Mouse (Mus musculus) forebrain, postnatal 0 days (tissue): ENCODE results near the gene Wdfy1. TPM values are rescaled to one million over a fixed set of nuclear protein-coding genes. Genes with fewer than 3 reads are reported as not detected.

Experiments used
- ATAC-seq: fragments of 200-750 bp; cut with Nextera tagmentation; 2 replicates; pipeline ENCODE4 v1.8.0; 2017; ENCODE audit warnings: mild to moderate bottlenecking, moderate library complexity
- DNase-seq: peaks from one replicate; pipeline ENCODE4 v3.0.0-alpha.2; 2015
- H3K27ac ChIP-seq: fragments of 300-500 bp; sonication (generic); 2 replicates; pipeline ENCODE4 v1.5.1; 2014; ENCODE audit warnings: low read depth, mild to moderate bottlenecking, antibody characterized with exemption, low read length, moderate library complexity, mixed read lengths
- H3K27me3 ChIP-seq: fragments of 300-500 bp; sonication (generic); 2 replicates; pipeline ENCODE4 v1.6.1; 2014; ENCODE audit warnings: mild to moderate bottlenecking, low read length, mixed read lengths; ENCODE audit not compliant: insufficient read depth
- H3K36me3 ChIP-seq: fragments of 300-500 bp; sonication (generic); 2 replicates; pipeline ENCODE4 v1.6.1; 2014; ENCODE audit warnings: mild to moderate bottlenecking, moderate library complexity; ENCODE audit not compliant: insufficient read depth
- H3K4me1 ChIP-seq: fragments of 300-500 bp; sonication (generic); 2 replicates; pipeline ENCODE4 v1.6.1; 2014; ENCODE audit warnings: antibody characterized with exemption; ENCODE audit not compliant: insufficient read depth
- H3K4me2 ChIP-seq: fragments of 300-500 bp; sonication (generic); 2 replicates; pipeline ENCODE4 v1.6.1; 2014; ENCODE audit warnings: low read depth, mild to moderate bottlenecking, moderate library complexity
- H3K4me3 ChIP-seq: fragments of 300-500 bp; sonication (generic); 2 replicates; pipeline ENCODE4 v1.5.1; 2014; ENCODE audit warnings: low read depth, low read length, mixed read lengths
- H3K9ac ChIP-seq: fragments of 300-500 bp; sonication (generic); 2 replicates; pipeline ENCODE4 v1.6.1; 2014; ENCODE audit warnings: mild to moderate bottlenecking
- H3K9me3 ChIP-seq: fragments of 300-500 bp; sonication (generic); 2 replicates; pipeline ENCODE4 v1.6.1; 2016; ENCODE audit warnings: low read length
- CTCF ChIP-seq: sonication (generic); IDR thresholded peaks from 2 replicates; pipeline ENCODE4 v1.5.1; 2016; ENCODE audit warnings: antibody characterized with exemption, control low read depth, low read depth
- WGBS: fragments of 180-500 bp; shearing (Covaris S2); extraction: QIAGEN DNeasy Blood & Tissue Kit; methylation state at CpG from one replicate; pipeline ENCODE4 v1.1.7; 2014; 5-methylcytosine and 5-hydroxymethylcytosine counted together
- polyA plus RNA-seq: library from polyadenylated mRNA; unstranded; fragments of >200 nt; fragmentation: Nextera tagmentation; extraction: Ambion mirVana; gene quantifications from 2 replicates; pipeline ENCODE4 v1.2.1, GENCODE M21; 2015
- total RNA-seq: library from RNA; depleted of rRNA; stranded (reverse); fragments of >200 nt; gene quantifications from 2 replicates; pipeline ENCODE4 v1.2.3, GENCODE M21; 2014

Gene Wdfy1
- total and polyA plus RNA-seq, 2 experiments from 2014 or later = 72.8 to 90.1 TPM

DNA sequence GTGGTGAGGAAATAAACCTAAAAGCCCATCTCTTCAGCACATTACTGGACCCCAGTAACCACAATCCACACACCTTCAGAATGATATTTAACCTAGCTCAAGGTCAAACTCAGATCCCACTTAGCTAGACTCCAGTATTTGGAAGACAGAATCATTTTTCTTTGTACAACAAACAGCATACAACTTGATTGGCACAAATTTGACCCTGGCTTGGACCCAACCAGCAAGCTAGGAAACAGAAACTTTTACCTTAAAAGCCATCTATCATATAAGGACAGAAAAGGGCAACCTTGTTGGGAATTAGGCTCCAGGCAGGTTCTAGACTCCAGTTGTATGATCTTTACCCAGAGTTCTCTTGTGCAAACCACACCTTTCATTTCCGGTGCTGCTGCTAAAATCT is 32.6 kb downstream of the Wdfy1 start:
- Histone ChIP-seq H3K9ac (no peak overlapping the region), H3K27ac (no peak overlapping the region), H3K36me3 (peaks cover 8% of the 10 kb centered on the region; the same call in 1 of the 2 replicates), H3K9me3 (no peaks in the 10 kb centered on the region), H3K27me3 (no peaks in the 10 kb centered on the region), H3K4me2 (no peak overlapping the region), H3K4me1 (no peaks in the 10 kb centered on the region), H3K4me3 (no peak overlapping the region)
- TF ChIP-seq CTCF = no peak
- WGBS = 91% methylated on average over 1 of the region's 1 CpGs
- DNase-seq (no peak), ATAC-seq (no peak)

DNA sequence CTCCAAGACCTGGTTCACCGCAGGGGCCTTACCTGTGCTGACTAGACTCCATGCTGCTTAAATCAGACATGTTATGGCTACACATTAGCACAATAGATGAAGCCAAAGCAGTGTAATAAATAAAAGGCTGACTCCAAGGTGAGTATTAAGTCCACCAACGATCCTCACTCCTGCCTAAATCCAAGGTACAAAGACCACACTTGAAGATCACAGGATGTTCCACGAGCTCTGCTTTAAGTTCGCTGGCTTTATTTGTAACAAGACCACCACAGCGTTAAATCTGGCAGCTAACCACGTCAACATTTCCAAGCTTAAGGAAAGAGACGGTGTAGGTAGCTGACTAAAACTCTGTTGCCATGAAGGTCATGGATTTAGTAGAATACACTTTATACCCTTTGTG is 33.0 kb downstream of the Wdfy1 start:
- Histone ChIP-seq H3K36me3 (peaks cover 13% of the 10 kb centered on the region; the same call in 1 of the 2 replicates), H3K4me1 (no peaks in the 10 kb centered on the region), H3K4me3 (no peak overlapping the region), H3K9ac (no peak overlapping the region), H3K27me3 (no peaks in the 10 kb centered on the region), H3K4me2 (no peak overlapping the region), H3K9me3 (no peaks in the 10 kb centered on the region), H3K27ac (no peak overlapping the region)
- no peak for DNase-seq
- TF ChIP-seq CTCF = no peak
- WGBS = 88% methylated on average over 7 of the region's 7 CpGs
- no peak for ATAC-seq

DNA sequence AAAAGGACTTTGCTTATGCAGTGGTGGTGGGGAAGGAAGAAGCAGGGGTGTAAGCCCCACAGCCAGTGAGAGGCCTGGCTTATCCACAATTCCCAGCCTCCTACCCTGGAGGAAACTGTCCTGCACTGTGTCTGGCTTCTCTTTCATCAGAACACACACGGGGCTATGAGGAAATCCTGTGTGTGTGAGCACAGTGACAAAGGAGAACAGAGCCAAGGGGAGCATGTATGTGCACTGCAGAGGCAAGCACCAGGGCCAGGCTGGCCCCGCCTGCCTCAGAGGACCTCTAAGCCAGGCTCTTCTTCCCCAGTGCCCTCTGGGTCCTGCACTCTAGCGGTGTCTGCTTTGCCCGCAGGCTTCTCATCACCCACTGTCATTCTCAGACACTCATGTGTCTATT is 34.9 kb downstream of the Wdfy1 start:
- Histone ChIP-seq H3K27me3 (no peaks in the 10 kb centered on the region), H3K4me3 (no peak overlapping the region), H3K4me2 (no peak overlapping the region), H3K9me3 (no peaks in the 10 kb centered on the region), H3K27ac (no peak overlapping the region), H3K36me3 (peaks cover 14% of the 10 kb centered on the region; the same call in 1 of the 2 replicates), H3K9ac (no peak overlapping the region), H3K4me1 (no peaks in the 10 kb centered on the region)
- ATAC-seq = no peak; the same call in 1 of the 2 replicates
- no peak for DNase-seq
- TF ChIP-seq CTCF = no peak
- 79% methylated on average over 4 of the region's 4 CpGs for WGBS

DNA sequence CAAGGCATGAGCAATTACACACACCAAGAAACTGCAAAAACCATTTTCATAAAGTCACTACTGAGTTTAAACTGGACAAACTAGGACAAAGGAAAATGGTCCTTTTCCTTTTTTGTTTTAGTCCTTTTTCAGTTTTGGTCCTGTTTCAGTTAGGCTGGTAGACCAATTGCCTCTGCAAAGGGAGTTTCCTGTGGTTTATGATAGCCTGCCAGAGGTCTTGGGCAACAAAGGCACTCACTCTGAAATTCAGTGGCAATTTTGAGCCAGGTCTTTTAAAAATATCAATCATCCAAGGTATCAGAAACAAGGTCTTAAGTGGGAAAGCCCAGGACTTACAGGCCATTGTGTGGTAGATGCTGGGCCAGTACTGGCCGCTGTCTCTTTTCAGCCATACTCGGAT is 36.2 kb downstream of the Wdfy1 start:
- no peak overlapping the region for H3K4me2 ChIP-seq
- 96% methylated on average over 2 of the region's 2 CpGs for WGBS
- H3K9me3 ChIP-seq = no peaks in the 10 kb centered on the region
- H3K36me3 ChIP-seq = peaks cover 14% of the 10 kb centered on the region; the same call in 1 of the 2 replicates
- ATAC-seq (no peak), DNase-seq (no peak)
- no peak overlapping the region for H3K9ac ChIP-seq
- no peak overlapping the region for H3K27ac ChIP-seq
- no peak for TF ChIP-seq CTCF
- H3K4me3 ChIP-seq = no peak overlapping the region
- H3K4me1 ChIP-seq = no peaks in the 10 kb centered on the region
- no peaks in the 10 kb centered on the region for H3K27me3 ChIP-seq

DNA sequence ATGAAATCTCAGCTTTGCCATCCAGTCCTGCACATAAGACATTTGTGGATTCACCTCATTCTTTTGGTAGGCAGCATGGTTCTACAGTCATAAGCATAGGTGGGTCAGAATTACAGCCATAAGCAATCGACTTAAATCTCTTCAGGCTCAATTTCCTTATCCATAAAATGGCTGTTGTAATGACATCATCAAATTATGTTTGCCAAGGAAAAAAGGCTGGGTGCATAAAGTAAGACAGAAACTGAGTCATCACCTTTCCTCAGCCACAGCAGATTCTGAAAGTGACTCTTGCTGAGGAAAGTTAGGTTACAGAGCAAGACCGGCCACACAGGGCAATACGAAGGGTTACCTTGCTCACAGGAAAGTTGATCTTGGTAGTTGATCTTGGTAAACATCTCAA is 39.5 kb downstream of the Wdfy1 start:
- H3K9me3 ChIP-seq = no peaks in the 10 kb centered on the region
- H3K27me3 ChIP-seq = no peaks in the 10 kb centered on the region
- peaks cover 17% of the 10 kb centered on the region for H3K36me3 ChIP-seq
- H3K27ac ChIP-seq = no peak overlapping the region
- ATAC-seq (no peak), DNase-seq (no peak)
- H3K4me3 ChIP-seq = no peak overlapping the region
- no peak overlapping the region for H3K9ac ChIP-seq
- 89% methylated on average over 3 of the region's 3 CpGs for WGBS
- no peak for TF ChIP-seq CTCF
- H3K4me2 ChIP-seq = no peak overlapping the region
- no peaks in the 10 kb centered on the region for H3K4me1 ChIP-seq

DNA sequence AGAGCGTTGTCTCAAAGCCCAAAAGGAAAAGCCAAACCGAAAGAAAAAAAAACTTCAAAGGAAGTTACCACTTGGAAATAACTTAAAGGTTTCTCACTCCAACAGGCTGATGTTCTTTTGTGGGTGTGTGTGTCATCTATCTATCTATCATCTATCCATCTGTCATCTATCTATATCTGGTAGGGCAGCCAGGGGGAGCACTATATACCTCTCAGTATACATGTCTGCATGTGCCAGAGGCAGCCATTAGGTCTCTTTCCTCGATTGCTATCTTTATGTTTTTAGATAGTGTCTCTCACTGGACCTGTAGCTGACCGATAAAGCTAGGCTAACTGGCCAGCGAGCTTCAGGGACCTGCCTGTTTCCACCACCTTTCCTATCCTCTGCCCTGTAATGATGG is 41.1 kb downstream of the Wdfy1 start:
- Histone ChIP-seq H3K27ac (no peak overlapping the region), H3K4me2 (no peak overlapping the region), H3K9ac (no peak overlapping the region), H3K36me3 (peaks cover 16% of the 10 kb centered on the region), H3K4me3 (no peak overlapping the region), H3K4me1 (no peaks in the 10 kb centered on the region), H3K27me3 (no peaks in the 10 kb centered on the region), H3K9me3 (no peaks in the 10 kb centered on the region)
- no peak for ATAC-seq
- no peak for DNase-seq
- TF ChIP-seq CTCF = peak; percentile 10; the same call in 1 of the 2 replicates
- 88% methylated on average over 5 of the region's 5 CpGs for WGBS

DNA sequence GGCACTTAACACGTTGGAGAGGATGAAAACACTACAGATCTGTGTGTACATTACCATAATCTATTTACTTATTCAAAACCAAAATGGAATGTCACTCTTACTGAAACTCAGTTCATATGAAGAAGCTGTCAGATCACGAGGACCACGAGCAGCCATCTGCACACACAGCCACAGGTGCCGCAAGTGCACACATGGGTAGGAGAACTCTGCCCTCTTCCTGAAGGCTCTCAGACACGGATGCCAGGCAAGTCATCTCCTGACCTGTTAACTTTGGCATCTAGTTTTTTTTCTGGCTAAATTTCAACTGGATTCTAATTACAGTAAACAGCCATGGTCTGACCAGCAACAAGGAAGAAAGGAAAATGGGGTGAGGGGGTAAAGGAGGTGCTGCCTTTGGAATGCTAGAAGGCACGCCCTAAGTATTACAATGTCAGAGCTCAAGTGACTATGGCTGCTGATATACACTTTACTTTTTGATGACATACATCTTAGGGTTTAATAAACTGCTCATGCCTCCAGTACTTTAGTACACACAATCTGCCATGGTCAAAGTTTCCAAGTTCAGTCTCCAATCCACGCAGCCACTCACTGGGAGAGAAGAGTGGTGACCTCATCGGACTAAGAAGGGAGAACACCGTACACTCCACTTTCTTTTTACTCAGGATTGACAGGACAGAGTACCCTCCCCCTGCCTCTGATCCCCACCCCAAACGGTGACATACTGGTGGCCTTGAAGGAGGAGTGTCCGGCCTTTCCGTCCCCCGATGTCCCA is 61.6 kb downstream of the Wdfy1 start:
- Histone ChIP-seq H3K4me3 (no peak overlapping the region), H3K27me3 (no peaks in the 10 kb centered on the region), H3K36me3 (peaks cover 27% of the 10 kb centered on the region), H3K9ac (no peak overlapping the region), H3K4me1 (0 out of 2 replicates have a peak, but pooled peaks cover 5% of the 10 kb centered on the region), H3K27ac (no peak overlapping the region), H3K9me3 (no peaks in the 10 kb centered on the region), H3K4me2 (no peak overlapping the region)
- DNase-seq (no peak), ATAC-seq (peak; percentile 24; the same call in 1 of the 2 replicates)
- 77% methylated on average over 13 of the region's 13 CpGs for WGBS
- no peak for TF ChIP-seq CTCF
